Mouse (Mus musculus) kidney, postnatal 14 days (tissue): ENCODE measurements around the gene Slc7a12.

Experiments
- DNase-seq: peaks from one replicate; pipeline ENCODE4 v3.0.0; 2022; ENCODE audit warnings: mixed read lengths

Gene Slc7a12

DNA sequence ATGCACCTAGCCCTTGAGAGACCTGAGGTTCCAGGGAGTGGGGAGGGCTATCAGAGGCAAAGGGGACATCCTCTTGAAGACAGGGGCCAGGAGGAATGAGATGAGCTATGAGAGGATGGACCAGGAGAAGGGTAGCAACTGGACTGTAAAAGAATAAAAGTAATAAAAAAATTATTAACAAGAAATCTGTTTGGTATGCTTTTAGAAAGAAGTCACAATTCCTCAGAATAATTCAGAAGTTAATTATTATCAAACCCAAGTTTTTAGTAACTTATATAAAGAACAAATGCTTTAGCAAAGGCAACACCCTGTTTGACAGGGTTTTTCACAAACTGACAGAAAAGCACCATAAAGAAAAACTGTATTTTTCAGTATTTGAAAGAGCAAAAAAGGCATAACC, at the start of gene Slc7a12:
Slc7a12 (plus strand) TSS at position 301 of the 400 bp plus-strand sequence.
- DNase-seq, result peak; percentile 11

DNA sequence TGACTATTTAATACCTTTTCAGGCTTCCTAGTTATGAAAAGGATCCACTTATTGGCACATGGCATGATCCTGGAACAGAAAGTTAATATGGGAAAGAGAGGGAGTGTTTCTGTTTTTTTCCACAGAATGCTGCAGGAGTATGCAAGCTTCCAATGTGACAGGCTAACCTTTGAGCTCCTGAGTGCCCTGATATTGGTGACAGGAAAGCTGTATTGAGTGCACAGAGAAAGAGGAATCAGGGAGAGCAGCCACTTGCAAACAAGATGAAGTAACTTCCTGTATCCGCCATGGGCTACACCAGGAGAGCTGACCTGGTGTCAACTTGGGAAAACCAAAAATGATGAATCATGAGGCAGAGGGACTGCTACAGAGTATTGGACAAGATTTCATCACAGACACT, 48.1 kb upstream of the Slc7a12 start:
- DNase-seq, result no peak

DNA sequence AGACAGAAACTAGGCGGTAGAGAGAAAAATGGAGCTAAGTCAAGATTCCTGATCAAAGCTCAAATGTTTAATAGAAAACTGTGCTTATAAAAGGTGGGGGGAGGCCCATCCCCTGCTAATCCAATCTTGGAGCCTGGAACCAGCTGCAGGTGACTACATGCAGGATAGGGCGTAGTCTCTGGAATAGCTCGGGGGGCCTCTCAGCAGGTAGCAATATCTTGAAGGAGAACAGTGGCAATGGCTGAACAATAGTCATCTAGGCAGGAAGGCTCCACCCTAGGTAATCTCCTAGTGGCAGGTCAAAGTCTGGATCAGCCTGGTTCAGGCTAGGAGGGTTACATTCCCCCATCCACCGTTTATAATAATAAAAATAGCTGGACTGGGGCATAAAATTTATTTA, 34.5 kb upstream of the Slc7a12 start:
- no peak for DNase-seq

DNA sequence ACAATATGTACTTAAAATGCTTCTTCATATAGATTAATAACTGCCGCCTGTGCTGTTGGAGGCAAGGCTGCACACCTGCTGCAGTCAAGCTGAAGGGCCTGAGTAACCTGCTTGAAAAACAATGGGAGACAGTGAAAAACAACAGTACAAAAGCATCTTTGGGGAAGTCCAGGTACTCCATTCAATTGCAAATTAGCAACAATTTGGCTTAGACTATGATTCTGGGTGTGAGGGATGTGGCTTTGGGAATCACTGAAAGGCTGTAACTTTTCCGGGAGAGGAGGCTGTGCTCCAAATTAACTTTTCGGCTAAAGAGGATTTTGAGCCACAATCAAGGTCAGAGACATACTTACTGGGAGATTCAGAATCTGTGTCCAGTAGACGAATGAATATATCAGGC, 33.8 kb upstream of the Slc7a12 start:
- no peak for DNase-seq
